Mouse (Mus musculus): Measurements from ENCODE around the gene Mif4gd. TPM values are rescaled to one million over a fixed set of nuclear protein-coding genes. Genes with fewer than 3 reads are reported as not detected.

Gene Mif4gd
- polyA plus RNA-seq, 1 experiment from 2014 or later = 23.1 TPM

DNA sequence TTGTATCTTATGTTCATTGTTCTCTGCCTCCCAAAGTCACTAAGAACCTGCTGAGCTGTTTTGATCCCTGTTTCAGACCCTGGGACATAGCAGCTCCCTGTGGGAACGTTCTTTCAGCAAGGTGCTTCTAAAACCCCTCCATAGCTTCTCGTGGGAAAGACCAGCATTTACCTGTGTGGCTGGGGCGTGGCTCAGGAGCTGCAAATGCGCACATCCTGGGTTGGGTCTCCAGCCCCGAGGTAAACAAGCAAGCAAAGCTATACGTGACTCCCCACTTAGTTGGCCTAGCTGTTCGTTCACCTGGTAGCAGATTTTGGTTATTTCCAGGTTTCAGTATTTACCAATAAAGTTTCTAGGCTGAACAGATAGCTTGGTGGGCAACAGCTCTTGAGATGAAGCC lies 19.5 kb upstream of the Mif4gd start:
- Histone ChIP-seq H3K9ac (no peak overlapping the region), H3K27ac (replicated peaks) (no peak overlapping the region), H3K27me3 (replicated peaks) (no peaks in the 10 kb centered on the region), H3K36me3 (no peaks in the 10 kb centered on the region), H3K4me3 (no peak overlapping the region), H3K9me3 (no peaks in the 10 kb centered on the region), H3K4me2 (no peak overlapping the region), H3K4me1 (peaks cover 4% of the 10 kb centered on the region)
- no peak for ATAC-seq (ENCODE audit: extremely low read depth, insufficient number of reproducible peaks, low FRiP score, low TSS enrichment)
- WGBS = 71% methylated on average over 7 of the region's 7 CpGs

DNA sequence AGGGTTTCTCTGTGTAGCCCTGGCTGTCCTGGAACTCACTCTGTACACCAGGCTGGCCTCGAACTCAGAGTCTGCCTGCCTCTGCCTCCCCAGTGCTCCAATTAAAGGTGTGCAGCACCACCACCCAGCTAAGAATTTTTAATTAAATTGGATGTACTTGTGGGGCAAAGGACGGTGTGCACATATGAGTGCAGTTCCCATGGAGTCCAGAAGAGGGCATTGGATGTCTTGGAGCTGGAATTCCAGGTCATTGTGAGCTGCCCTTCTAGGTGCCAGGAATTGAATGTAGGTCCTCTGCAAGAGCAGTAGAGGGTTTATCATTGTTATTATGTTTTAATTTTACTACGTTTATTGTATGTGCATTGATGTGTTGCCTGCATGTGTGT lies 18.7 kb upstream of the Mif4gd start:
- WGBS = 16% methylated on average over 3 of the region's 3 CpGs
- Histone ChIP-seq H3K4me2 (no peak overlapping the region), H3K27ac (replicated peaks) (no peak overlapping the region)

GRCm38 (mm10) chr11:115630532-115631504 lies 18.0 kb upstream of the Mif4gd start:
- H3K9me3 ChIP-seq = no peaks in the 10 kb centered on the region
- peaks cover 9% of the 10 kb centered on the region for H3K4me1 ChIP-seq
- no peaks in the 10 kb centered on the region for H3K27me3 ChIP-seq (replicated peaks)
- H3K9ac ChIP-seq = peak overlapping the region; percentile 50; the same call in 1 of the 2 replicates
- no peak overlapping the region; the same call in 1 of the 2 replicates for H3K4me2 ChIP-seq
- no peak overlapping the region for H3K4me3 ChIP-seq
- WGBS = 43% methylated on average over 16 of the region's 16 CpGs
- no peaks in the 10 kb centered on the region for H3K36me3 ChIP-seq
- H3K27ac ChIP-seq (replicated peaks) = no peak overlapping the region
- no peak for ATAC-seq (ENCODE audit: extremely low read depth, insufficient number of reproducible peaks, low FRiP score, low TSS enrichment)

More for the DNA sequence above, 18.7 kb upstream of the Mif4gd start:
- no peaks in the 10 kb centered on the region for H3K27me3 ChIP-seq (replicated peaks)
- H3K9ac ChIP-seq = no peak overlapping the region
- no peak for ATAC-seq (ENCODE audit: extremely low read depth, insufficient number of reproducible peaks, low FRiP score, low TSS enrichment)
- no peaks in the 10 kb centered on the region for H3K36me3 ChIP-seq
- H3K4me1 ChIP-seq = peaks cover 9% of the 10 kb centered on the region
- no peaks in the 10 kb centered on the region for H3K9me3 ChIP-seq
- no peak overlapping the region for H3K4me3 ChIP-seq

DNA sequence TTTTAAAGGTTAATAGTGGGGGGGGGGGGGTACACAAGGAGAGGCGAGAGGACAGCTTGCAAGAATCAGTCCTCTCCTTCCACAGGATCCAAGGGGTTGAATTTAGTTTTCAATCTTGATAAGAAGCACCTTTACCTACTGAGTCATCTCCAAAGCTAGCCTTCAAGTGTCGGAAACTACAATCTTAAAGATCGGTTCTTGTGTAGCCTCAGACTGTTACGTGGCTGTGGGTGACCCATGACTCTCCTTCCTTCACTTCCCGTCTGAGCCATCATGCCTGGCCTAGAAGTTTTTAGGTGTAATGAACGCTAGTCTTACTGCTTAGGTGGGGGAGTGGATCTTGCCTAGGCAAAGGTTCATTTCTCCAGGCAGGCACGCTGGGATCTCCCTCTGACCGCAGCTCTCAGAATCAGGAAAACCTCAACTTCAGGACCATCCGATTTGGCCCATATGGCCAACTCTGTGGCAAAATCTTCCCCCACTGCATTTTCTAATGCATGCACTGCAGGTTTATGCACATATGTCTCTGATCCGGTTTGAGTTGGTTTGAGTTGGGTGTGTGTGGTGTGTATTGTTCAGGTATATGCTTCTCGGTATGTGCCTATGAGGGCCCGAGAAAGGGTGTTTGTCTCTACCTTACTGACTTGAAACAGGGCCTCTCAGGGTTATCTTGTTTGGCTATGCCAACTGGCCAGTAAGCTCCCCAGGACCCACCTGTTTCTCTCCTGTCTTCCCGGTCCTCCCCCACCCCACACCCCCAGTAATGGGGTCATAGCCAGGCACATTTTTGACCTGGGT lies 17.2 kb upstream of the Mif4gd start:
- H3K36me3 ChIP-seq = no peaks in the 10 kb centered on the region
- no peak overlapping the region for H3K27ac ChIP-seq (replicated peaks)
- no peak for ATAC-seq (ENCODE audit: extremely low read depth, insufficient number of reproducible peaks, low FRiP score, low TSS enrichment)
- peaks cover 9% of the 10 kb centered on the region for H3K4me1 ChIP-seq
- H3K4me3 ChIP-seq = no peak overlapping the region
- 80% methylated on average over 13 of the region's 13 CpGs for WGBS
- H3K9ac ChIP-seq = no peak overlapping the region
- no peak overlapping the region for H3K4me2 ChIP-seq
- H3K27me3 ChIP-seq (replicated peaks) = no peaks in the 10 kb centered on the region
- H3K9me3 ChIP-seq = no peaks in the 10 kb centered on the region

DNA sequence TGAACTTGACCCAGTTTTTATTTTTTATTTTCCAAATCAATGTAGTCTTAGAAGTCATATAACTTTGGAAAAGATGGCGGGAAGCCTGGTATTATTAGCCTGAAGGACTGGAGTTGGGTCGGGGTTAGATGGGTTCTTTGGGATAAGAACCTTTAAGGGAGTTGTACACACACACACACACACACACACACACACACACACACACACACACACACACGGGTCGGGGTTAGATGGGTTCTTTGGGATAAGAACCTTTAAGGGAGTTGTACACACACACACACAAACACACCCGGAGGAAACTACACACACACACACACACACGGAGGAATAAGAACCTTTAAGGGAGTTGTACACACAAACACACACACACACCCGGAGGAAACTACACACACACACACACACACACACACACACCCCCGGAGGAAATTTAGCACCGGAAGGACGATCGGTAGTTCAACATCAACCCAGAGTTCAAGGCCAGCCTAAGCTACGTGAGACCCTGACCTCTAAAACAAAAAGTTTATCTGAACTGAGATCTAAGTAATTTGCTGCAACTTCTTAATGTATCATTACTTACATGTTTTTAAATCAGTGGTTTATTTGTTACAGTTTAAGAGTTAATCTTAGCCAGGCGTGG lies 15.8 kb upstream of the Mif4gd start:
- Histone ChIP-seq H3K4me2 (peak overlapping the region; percentile 95), H3K4me3 (peak overlapping the region; percentile 81), H3K4me1 (peaks cover 9% of the 10 kb centered on the region), H3K36me3 (peaks cover 3% of the 10 kb centered on the region; the same call in 1 of the 2 replicates), H3K9me3 (no peaks in the 10 kb centered on the region), H3K9ac (peak overlapping the region; percentile 75), H3K27ac (replicated peaks) (no peak overlapping the region), H3K27me3 (replicated peaks) (no peaks in the 10 kb centered on the region)
- WGBS = 49% methylated on average over 13 of the region's 13 CpGs
- ATAC-seq (ENCODE audit: extremely low read depth, insufficient number of reproducible peaks, low FRiP score, low TSS enrichment) = no peak

- H3K27me3 ChIP-seq (replicated peaks) = no peaks in the 10 kb centered on the region
- peak within 1 kb of the TSS; percentile 81 for H3K4me3 ChIP-seq
- peaks cover 9% of the 10 kb centered on the region for H3K4me1 ChIP-seq
- no peaks in the 10 kb centered on the region for H3K9me3 ChIP-seq
- under 1% methylated on average over 47 of the region's 47 CpGs for WGBS
- peak within 1 kb of the TSS; percentile 95 for H3K4me2 ChIP-seq
- H3K9ac ChIP-seq = peak within 1 kb of the TSS; percentile 91
- peaks cover 10% of the 10 kb centered on the region for H3K36me3 ChIP-seq
- ATAC-seq (ENCODE audit: extremely low read depth, insufficient number of reproducible peaks, low FRiP score, low TSS enrichment) = peak; percentile 98
- H3K27ac ChIP-seq (replicated peaks) = peak within 1 kb of the TSS; percentile 77
Observed at GRCm38 (mm10) chr11:115627705-115628464, 15.1 kb upstream of the Mif4gd start, which contains the start of gene Slc25a19. TSS of gene Slc25a19 (minus strand) at chr11:115628295.

- no peaks in the 10 kb centered on the region for H3K27me3 ChIP-seq (replicated peaks)
- peak overlapping the region; percentile 91 for H3K9ac ChIP-seq
- peaks cover 9% of the 10 kb centered on the region for H3K4me1 ChIP-seq
- H3K4me3 ChIP-seq = peak overlapping the region; percentile 81
- H3K4me2 ChIP-seq = peak overlapping the region; percentile 95
- peak overlapping the region; percentile 77 for H3K27ac ChIP-seq (replicated peaks)
- no peaks in the 10 kb centered on the region for H3K9me3 ChIP-seq
- ATAC-seq (ENCODE audit: extremely low read depth, insufficient number of reproducible peaks, low FRiP score, low TSS enrichment) = no peak
- H3K36me3 ChIP-seq = peaks cover 18% of the 10 kb centered on the region
- 47% methylated on average over 11 of the region's 11 CpGs for WGBS
Observed at GRCm38 (mm10) chr11:115626824-115627616, 14.3 kb upstream of the Mif4gd start.

DNA sequence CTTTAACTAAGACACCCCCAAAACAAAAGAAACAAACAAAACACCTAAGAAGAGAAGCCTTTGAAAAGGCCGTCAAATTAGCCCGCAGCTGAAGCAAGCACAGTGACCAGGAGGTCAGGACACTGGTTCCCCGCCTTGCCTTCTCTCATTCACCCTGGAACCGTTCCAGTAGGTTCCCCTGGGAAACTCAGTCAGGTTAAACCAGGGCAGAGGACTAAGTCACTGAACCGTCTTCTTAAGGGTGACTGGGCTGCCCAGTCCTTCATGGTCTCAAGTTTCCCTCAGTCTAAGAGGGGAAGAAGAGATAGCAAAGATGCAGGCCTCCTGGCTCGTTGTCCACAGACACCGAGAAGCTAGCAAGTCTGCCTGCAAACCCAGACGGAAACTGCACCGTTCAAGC lies 13.1 kb upstream of the Mif4gd start:
- Histone ChIP-seq H3K36me3 (peaks cover 28% of the 10 kb centered on the region), H3K27me3 (replicated peaks) (no peaks in the 10 kb centered on the region), H3K9ac (0 out of 2 replicates have a peak overlapping the region, but pooled peaks have one; percentile 15), H3K27ac (replicated peaks) (no peak overlapping the region), H3K4me2 (no peak overlapping the region), H3K9me3 (no peaks in the 10 kb centered on the region), H3K4me1 (peaks cover 9% of the 10 kb centered on the region), H3K4me3 (no peak overlapping the region)
- 75% methylated on average over 9 of the region's 9 CpGs for WGBS
- ATAC-seq (ENCODE audit: extremely low read depth, insufficient number of reproducible peaks, low FRiP score, low TSS enrichment) = no peak

DNA sequence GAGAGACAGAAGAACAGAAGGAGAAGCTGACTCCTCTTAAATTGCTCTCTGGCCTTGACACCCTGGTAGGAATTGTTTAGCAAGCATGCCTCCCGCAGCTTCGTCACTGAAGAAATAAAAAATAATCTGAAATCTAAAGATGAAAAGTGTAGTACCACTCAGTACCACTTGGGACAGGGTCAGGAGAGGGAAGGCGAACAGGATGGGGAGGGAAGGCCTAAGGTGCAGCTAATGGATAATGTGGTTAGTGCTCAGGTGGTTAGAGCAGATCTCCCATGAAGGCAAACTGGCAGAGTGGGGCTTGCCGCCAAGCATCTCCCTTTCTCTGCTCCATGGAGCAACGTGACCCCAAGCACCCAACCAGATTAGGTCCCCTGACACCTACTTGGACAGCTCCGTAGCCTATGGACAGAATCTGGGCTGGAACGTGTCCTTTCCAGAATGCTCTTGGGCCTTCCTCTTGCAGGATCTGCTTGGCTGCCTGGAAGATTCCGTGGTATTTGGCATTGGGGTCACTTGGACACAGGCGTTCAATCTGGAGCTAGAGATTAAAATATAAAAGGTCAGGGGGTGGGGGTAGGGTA lies 10.8 kb upstream of the Mif4gd start:
- no peak overlapping the region for H3K9ac ChIP-seq
- no peaks in the 10 kb centered on the region for H3K9me3 ChIP-seq
- 73% methylated on average over 9 of the region's 9 CpGs for WGBS
- no peak overlapping the region for H3K27ac ChIP-seq (replicated peaks)
- no peaks in the 10 kb centered on the region for H3K27me3 ChIP-seq (replicated peaks)
- no peak overlapping the region for H3K4me3 ChIP-seq
- H3K4me1 ChIP-seq = peaks cover 9% of the 10 kb centered on the region
- ATAC-seq (ENCODE audit: extremely low read depth, insufficient number of reproducible peaks, low FRiP score, low TSS enrichment) = no peak
- peaks cover 50% of the 10 kb centered on the region for H3K36me3 ChIP-seq
- no peak overlapping the region for H3K4me2 ChIP-seq

DNA sequence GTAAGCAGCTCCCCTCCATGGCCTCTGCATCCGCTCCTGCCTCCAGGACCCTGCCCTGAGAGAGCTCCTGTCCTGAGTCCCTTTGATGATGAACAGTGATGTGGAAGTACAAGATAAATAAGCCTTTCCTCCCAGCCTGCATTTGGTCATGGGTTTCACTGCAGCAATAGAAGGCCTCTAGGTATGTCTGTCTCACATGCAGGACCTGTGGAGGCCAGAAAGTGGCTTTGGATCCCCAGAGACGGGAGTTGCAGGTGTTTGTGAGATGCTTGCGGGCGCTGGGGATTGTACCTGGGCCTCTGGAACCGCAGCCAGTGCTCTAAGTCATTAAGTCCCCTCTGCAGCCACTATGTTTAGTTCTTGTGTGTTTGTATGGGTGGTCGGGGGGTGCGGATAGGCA lies 7.2 kb upstream of the Mif4gd start:
- Histone ChIP-seq H3K4me3 (no peak overlapping the region), H3K27me3 (replicated peaks) (no peaks in the 10 kb centered on the region), H3K4me1 (peaks cover 17% of the 10 kb centered on the region), H3K9me3 (no peaks in the 10 kb centered on the region), H3K27ac (replicated peaks) (no peak overlapping the region), H3K36me3 (peaks cover 82% of the 10 kb centered on the region), H3K4me2 (no peak overlapping the region), H3K9ac (no peak overlapping the region)
- WGBS = 86% methylated on average over 7 of the region's 7 CpGs
- ATAC-seq (ENCODE audit: extremely low read depth, insufficient number of reproducible peaks, low FRiP score, low TSS enrichment) = no peak
